Mouse (Mus musculus): ENCODE measurements at regions not wholly inside any gene's neighbourhood (a gene's known extent, or its start where the extent isn't known, plus 50 kb on each side); places are given as distances from the start of the nearest gene placed in this dataset.

GRCm38 (mm10) chr6:11796361-11796760 lies 110.9 kb downstream of the Ndufa4 start:
- no peak for DNase-seq (ENCODE audit: low read depth, low spot score)

- DNase-seq (ENCODE audit: low read depth, low spot score), result peak; percentile 2
Measured at GRCm38 (mm10) chr6:11793366-11793765, 113.9 kb downstream of the Ndufa4 start.

DNA sequence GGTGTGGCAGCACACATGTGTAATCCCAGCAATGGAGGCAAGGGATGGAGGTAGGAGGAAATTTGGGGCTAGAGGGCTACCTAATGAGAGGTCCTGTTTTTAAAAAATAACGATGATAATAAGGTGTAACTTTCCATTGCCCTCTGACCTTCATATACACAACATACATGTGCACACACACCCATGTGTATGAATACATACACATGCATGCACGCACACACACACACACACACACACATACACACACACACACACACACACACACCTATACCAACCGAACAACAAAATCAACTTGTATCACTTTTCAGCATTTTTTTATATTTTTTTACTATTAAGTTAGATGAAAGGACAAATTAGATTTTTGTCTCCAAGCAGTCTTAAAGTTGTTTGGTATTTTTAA lies 115.1 kb downstream of the Ndufa4 start:
- DNase-seq (ENCODE audit: low read depth, low spot score), result no peak

GRCm38 (mm10) chr6:11791056-11791455 lies 116.2 kb downstream of the Ndufa4 start:
- no peak for DNase-seq (ENCODE audit: low read depth, low spot score)

GRCm38 (mm10) chr6:11773992-11774391 lies 133.3 kb downstream of the Ndufa4 start:
- no peak for DNase-seq (ENCODE audit: low read depth, low spot score)

GRCm38 (mm10) chr6:11762912-11763311 lies 144.4 kb downstream of the Ndufa4 start:
- no peak for DNase-seq (ENCODE audit: low read depth, low spot score)

GRCm38 (mm10) chr6:11737667-11738066 lies 169.6 kb downstream of the Ndufa4 start:
- no peak for DNase-seq (ENCODE audit: low read depth, low spot score)

GRCm38 (mm10) chr6:11731126-11731525 lies 176.2 kb downstream of the Ndufa4 start:
- DNase-seq (ENCODE audit: low read depth, low spot score), result no peak

DNA sequence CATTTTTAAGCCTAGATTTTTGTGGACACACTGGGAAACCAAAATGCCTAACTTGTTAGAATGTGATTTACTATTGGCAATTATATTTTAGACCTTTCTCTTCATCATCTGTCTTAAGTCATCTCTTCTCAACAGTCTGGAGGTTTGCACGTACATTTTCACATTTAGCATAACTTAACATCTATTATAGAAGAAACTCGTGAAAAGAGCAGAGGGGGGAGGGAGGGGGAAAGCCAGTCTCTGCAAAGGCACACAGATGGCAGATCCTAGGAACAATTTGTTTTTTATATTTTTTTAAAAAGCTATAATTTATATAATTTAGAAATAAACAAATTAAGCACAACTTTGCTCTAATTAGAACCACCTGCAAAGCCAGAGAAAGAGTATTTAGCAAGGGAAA lies 176.6 kb downstream of the Ndufa4 start:
- no peak for DNase-seq (ENCODE audit: low read depth, low spot score)

DNA sequence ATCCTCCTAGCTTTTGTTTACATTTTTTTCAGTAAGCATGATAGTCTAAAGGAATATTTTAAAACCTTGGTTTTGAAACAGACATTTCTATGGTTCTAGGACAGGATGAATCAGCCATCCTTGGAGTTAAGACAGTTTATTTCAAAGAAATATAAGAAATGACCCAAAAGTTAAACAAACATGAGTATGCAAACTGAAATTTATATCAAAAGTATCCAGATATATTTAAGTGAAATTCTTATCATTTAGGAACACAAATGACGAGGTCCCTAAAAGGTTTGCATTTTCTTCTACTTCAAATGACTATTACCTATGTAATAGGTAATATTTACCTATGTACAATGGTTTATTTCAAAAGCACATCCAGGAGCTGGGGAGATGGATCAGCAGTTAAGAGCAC lies 179.5 kb downstream of the Ndufa4 start:
- no peak for DNase-seq (ENCODE audit: low read depth, low spot score)

DNA sequence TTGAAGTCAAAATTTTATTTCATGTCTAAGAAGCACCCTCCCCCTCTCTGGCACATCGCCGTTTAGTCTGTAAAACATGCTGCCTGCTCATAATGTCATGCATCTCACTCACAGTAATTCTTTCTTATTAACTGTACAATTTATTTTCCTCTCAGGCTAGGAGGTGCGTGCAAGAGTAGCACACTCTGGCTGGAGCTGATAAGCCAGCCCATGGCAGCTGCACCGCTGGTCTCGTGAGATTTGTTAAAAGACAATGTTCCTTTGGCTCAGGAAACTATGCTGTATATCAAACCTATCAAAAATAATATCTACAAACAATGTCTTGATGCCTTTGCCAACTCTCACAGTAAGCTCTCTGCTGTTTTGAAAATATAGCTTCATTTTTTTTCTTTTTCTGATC lies 179.9 kb downstream of the Ndufa4 start:
- DNase-seq (ENCODE audit: low read depth, low spot score), result no peak

DNA sequence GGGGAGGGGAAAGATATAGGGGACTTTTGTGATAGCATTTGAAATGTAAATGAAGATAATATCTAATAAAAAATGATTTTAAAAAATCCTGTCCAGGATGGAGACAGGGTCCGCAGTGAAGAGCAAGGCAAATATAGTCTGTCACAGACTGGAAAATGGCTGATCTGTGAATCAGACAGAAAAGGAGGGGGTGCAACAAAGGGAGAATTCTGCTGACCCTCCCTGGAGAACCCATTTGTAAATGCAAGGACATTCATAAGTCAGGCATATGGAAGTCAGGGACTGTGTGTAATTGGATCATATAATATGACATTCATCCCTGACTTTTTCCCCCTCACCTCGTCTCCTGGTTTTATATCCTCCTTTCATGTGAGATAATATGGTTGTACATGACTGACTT lies 183.8 kb downstream of the Ndufa4 start:
- no peak for DNase-seq (ENCODE audit: low read depth, low spot score)

GRCm38 (mm10) chr6:11720274-11720673 lies 187.0 kb downstream of the Ndufa4 start:
- no peak for DNase-seq (ENCODE audit: low read depth, low spot score)

DNA sequence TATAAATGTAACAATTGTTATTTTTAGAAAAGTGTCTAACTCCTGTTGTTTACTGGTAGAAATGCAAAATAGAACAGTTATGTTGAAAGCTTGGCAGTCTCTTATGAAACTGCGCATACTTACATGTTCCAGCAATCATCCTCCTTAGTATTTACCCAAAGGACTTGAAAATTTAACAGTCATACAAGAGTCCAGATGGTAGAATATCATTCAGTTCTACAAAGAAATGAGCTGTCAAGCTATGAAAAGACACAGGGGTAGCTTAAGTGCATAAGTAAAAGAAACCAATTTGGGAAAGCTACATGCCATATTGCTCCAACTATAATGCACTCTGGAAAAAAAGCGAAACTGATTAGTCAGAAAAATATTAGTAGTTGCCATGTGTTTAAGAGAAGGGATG lies 196.7 kb downstream of the Ndufa4 start:
- no peak for DNase-seq (ENCODE audit: low read depth, low spot score)

DNA sequence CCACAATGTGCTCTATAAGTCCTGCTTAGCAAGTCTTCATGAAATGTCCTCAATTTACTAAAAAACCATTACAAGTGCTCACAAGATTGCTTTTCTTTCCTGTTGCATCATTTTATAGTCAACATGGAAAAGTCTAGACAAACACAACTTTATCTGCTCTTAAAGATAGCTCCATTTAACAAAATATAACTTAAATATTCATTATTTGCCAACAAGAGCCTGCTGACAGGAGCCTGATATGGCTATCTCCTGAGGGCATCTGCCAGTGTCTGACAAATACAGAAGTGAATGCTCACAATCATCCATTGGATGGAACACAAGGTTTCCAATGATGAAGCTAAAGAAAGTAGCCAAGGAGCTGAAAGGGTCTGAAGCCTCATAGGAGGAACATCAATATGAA lies 197.8 kb downstream of the Ndufa4 start:
- no peak for DNase-seq (ENCODE audit: low read depth, low spot score)

Measured in CD4-positive helper T cell, adult 2 months (primary cell).